Mouse (Mus musculus) limb, embryonic 12.5 days (tissue): ENCODE results near the gene Chac2. TPM values are rescaled to one million over a fixed set of nuclear protein-coding genes. Genes with fewer than 3 reads are reported as not detected.

ENCODE experiments used
- ATAC-seq: fragments of 200-750 bp; cut with Nextera tagmentation; 2 replicates; pipeline ENCODE4 v1.8.0; 2017; ENCODE audit warnings: low read depth, moderate TSS enrichment; ENCODE audit not compliant: insufficient number of reproducible peaks, insufficient read depth, low FRiP score, low TSS enrichment
- H3K27ac ChIP-seq: fragments of 300-500 bp; sonication (generic); 2 replicates; pipeline ENCODE4 v1.5.1; 2016; ENCODE audit warnings: mild to moderate bottlenecking, moderate library complexity
- H3K27me3 ChIP-seq: fragments of 300-500 bp; sonication (generic); 2 replicates; pipeline ENCODE4 v1.6.1; 2016; ENCODE audit warnings: mild to moderate bottlenecking, moderate library complexity
- H3K36me3 ChIP-seq: fragments of 300-500 bp; sonication (generic); 2 replicates; pipeline ENCODE4 v1.6.1; 2016; ENCODE audit warnings: mild to moderate bottlenecking, moderate library complexity
- H3K4me1 ChIP-seq: fragments of 300-500 bp; sonication (generic); replicated peaks from 2 replicates; pipeline ENCODE4 v1.6.1; 2016
- H3K4me2 ChIP-seq: fragments of 300-500 bp; sonication (generic); 2 replicates; pipeline ENCODE4 v1.6.1; 2016; ENCODE audit warnings: mild to moderate bottlenecking, moderate library complexity
- H3K4me3 ChIP-seq: fragments of 300-500 bp; sonication (generic); replicated peaks from 2 replicates; pipeline ENCODE4 v1.5.1; 2016; ENCODE audit warnings: mild to moderate bottlenecking
- H3K9ac ChIP-seq: fragments of 300-500 bp; sonication (generic); replicated peaks from 2 replicates; pipeline ENCODE4 v1.6.1; 2016; ENCODE audit warnings: mild to moderate bottlenecking, moderate library complexity
- H3K9me3 ChIP-seq: fragments of 300-500 bp; sonication (generic); 2 replicates; pipeline ENCODE4 v1.6.1; 2016; ENCODE audit warnings: mild to moderate bottlenecking, moderate library complexity
- WGBS: fragments of 180-500 bp; shearing (Covaris S2); methylation state at CpG from one replicate; pipeline ENCODE4 v1.1.7; 2016; 5-methylcytosine and 5-hydroxymethylcytosine counted together
- polyA plus RNA-seq: library from polyadenylated mRNA; unstranded; fragments of >200 nt; fragmentation: Nextera tagmentation; extraction: Ambion mirVana; gene quantifications from 2 replicates; pipeline ENCODE4 v1.2.1, GENCODE M21; 2016

The Chac2 gene
- polyA plus RNA-seq, 1 experiment from 2014 or later = 12.5 TPM

DNA sequence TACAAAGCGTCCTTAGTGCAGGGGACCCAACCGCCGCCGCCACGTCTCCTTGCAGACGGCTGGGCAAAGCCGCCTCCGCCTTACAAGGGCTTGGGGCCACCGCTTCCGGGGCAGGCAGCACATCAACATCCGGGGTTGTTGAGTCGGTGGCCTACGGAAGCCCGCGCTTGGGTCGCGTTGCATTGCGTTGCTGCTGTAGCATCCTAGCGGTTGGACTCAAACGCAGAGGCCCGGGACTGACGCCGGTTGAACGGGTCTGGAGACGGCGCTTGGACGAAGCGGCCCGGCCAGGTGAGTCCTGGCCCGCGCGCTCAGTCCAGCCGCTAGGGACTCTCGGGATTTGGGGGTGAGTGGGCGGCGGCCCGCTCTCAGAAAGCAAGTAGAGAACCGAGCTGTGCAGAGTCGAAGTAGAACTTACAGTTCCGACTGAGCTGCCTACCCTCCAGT lies 31.8 kb downstream of the Chac2 start, which contains the start of gene Erlec1:
Erlec1 (minus strand) TSS at position 57 of the 447 bp plus-strand sequence.
- H3K4me2 ChIP-seq = peak within 1 kb of the TSS; percentile 73
- no peaks in the 10 kb centered on the region for H3K27me3 ChIP-seq
- peak; percentile 97 for ATAC-seq
- H3K36me3 ChIP-seq = peaks cover 40% of the 10 kb centered on the region
- peak within 1 kb of the TSS; percentile 88 for H3K9ac ChIP-seq
- peak within 1 kb of the TSS; percentile 74 for H3K4me3 ChIP-seq
- H3K9me3 ChIP-seq = peaks cover 23% of the 10 kb centered on the region; the same call in 1 of the 2 replicates
- peak within 1 kb of the TSS; percentile 83 for H3K27ac ChIP-seq
- 1% methylated on average over 40 of the region's 40 CpGs for WGBS
- H3K4me1 ChIP-seq = peaks cover 7% of the 10 kb centered on the region; the same call in 1 of the 2 replicates

DNA sequence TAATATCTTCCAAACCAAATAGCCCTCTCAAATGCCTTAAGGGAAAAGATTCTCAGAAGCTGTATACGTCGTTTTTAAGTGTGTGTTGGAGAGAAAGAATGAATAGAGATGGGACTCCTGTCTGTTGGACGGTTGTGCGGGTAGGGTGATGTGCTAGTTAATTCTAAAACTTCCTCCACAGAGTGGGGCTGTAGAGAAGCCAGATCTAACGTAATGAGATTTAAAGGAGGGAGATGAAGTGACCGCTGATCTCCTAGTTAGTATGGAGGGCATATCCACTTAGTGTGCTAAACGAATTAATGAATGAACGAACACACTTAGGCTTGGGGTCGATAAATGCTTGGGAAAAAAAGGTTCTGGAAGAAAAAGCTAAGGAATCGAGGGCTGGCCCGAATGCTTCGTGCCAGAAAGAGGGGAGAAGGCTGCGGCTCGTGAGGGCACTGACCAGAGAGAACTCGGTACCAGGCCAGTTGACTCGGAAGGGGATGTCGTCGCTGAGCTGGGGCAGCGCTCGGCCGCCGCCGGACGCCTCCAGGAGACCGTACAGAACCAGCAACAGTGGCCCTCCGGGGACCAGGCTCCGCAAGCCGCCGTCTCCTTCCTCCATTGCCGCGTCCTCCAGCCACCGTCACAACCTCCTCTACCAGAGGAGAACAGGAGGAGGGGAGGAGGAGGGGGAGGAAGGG lies 32.5 kb downstream of the Chac2 start:
- Histone ChIP-seq H3K4me2 (peak overlapping the region; percentile 73), H3K27ac (peak overlapping the region; percentile 83), H3K9me3 (peaks cover 17% of the 10 kb centered on the region; the same call in 1 of the 2 replicates), H3K27me3 (no peaks in the 10 kb centered on the region), H3K4me1 (peaks cover 7% of the 10 kb centered on the region; the same call in 1 of the 2 replicates), H3K36me3 (peaks cover 47% of the 10 kb centered on the region), H3K4me3 (peak overlapping the region; percentile 74), H3K9ac (peak overlapping the region; percentile 88)
- 3% methylated on average over 29 of the region's 32 CpGs for WGBS
- peak; percentile 85 for ATAC-seq

DNA sequence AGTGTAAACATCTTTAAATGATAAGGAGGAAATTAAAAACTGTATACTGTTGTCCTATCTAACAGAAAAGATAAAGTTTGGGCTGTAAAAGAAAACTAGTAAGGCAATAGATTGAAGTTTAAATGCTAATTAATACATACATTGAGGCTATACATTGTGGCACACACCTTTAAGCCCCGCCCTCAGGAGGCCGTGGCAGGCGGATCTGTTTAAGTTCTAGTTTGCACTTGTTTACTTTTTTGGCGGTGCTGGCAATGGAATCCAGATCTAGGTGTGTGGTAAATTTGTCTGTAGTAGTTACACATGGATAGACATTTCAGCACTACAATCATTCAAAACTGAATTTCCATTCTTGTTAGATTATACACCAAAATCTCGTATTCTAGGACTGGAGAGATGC lies 33.3 kb downstream of the Chac2 start:
- H3K27me3 ChIP-seq = no peaks in the 10 kb centered on the region
- H3K27ac ChIP-seq = no peak overlapping the region
- WGBS = 64% methylated on average over 5 of the region's 5 CpGs
- peak overlapping the region; percentile 88; the same call in 1 of the 2 replicates for H3K9ac ChIP-seq
- H3K4me3 ChIP-seq = peak overlapping the region; percentile 74
- H3K4me1 ChIP-seq = peaks cover 7% of the 10 kb centered on the region; the same call in 1 of the 2 replicates
- peaks cover 52% of the 10 kb centered on the region for H3K36me3 ChIP-seq
- H3K4me2 ChIP-seq = peak overlapping the region; percentile 73
- H3K9me3 ChIP-seq = peaks cover 14% of the 10 kb centered on the region; the same call in 1 of the 2 replicates
- no peak for ATAC-seq

DNA sequence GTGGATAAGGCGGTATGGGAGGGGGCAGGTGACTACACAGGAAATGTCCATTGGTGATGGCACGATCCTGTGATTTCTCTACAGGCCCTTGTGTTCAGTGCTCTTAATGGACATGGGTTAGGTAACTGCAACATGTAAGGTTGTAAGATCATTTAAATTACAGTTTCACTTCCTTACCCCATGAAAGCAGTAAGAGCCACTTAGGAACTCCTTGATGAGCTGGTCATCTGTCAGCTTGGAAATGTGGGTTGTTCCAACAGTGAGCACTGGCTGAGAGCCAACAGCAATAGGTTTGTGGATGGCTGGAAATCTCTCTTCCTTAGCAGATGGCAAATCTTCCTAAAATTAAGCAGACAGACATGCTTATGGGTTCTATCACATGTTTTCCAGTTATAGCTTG lies 42.6 kb downstream of the Chac2 start:
- no peaks in the 10 kb centered on the region for H3K27me3 ChIP-seq
- H3K4me1 ChIP-seq = no peaks in the 10 kb centered on the region
- H3K4me2 ChIP-seq = no peak overlapping the region
- no peak overlapping the region for H3K4me3 ChIP-seq
- H3K36me3 ChIP-seq = peaks cover 71% of the 10 kb centered on the region
- H3K9ac ChIP-seq = no peak overlapping the region
- WGBS = 95% methylated on average over 2 of the region's 2 CpGs
- ATAC-seq = no peak
- H3K27ac ChIP-seq = no peak overlapping the region
- no peaks in the 10 kb centered on the region for H3K9me3 ChIP-seq

DNA sequence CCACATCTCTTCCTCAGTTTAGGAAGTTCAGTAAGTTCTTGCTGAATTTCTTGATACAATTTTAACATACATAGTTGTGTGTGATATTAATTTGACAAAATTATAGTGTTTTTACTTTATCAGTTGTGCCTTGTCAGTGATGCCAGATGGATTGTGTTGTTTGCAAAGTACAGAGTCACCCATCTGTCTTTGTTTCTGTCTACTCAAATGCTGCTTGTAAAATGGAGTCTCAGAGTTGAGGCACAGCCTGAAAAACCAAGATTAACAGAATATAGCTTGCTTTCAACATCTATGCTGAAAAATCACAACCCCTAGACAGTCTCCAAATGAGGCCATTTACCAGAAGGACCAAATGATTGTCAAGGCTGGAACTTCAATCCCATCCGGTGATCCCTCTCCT lies 57.7 kb downstream of the Chac2 start:
- H3K9me3 ChIP-seq = no peaks in the 10 kb centered on the region
- no peak overlapping the region for H3K27ac ChIP-seq
- no peaks in the 10 kb centered on the region for H3K4me1 ChIP-seq
- WGBS = 88% methylated on average over 1 of the region's 1 CpGs
- ATAC-seq = no peak
- no peaks in the 10 kb centered on the region for H3K27me3 ChIP-seq
- H3K36me3 ChIP-seq = peaks cover 65% of the 10 kb centered on the region
- H3K4me2 ChIP-seq = no peak overlapping the region
- no peak overlapping the region for H3K9ac ChIP-seq
- no peak overlapping the region for H3K4me3 ChIP-seq

DNA sequence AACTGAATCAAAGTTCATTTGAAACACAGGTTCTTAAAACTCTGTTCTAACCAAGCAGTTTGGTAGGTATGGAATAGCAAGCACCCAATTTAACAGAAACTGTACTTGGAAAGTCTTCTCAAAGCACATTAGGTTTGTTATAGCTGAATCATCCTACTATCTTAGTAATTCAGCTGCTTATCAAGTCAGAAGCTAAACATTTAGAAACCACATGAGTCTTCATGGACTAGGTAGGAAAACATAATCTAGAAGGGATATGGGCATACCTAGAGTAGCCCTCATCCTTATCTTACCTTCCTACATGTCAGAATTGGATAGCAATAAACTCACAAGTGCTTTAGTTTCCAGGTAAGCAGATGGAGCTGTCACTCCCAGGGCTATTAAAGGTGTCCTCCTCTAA lies 58.1 kb downstream of the Chac2 start:
- no peaks in the 10 kb centered on the region for H3K4me1 ChIP-seq
- no peaks in the 10 kb centered on the region for H3K9me3 ChIP-seq
- H3K27ac ChIP-seq = no peak overlapping the region
- H3K27me3 ChIP-seq = no peaks in the 10 kb centered on the region
- no peak for ATAC-seq
- H3K9ac ChIP-seq = no peak overlapping the region
- H3K36me3 ChIP-seq = peaks cover 69% of the 10 kb centered on the region
- H3K4me3 ChIP-seq = no peak overlapping the region
- no peak overlapping the region for H3K4me2 ChIP-seq

Other genes starting within 250 kb of the Chac2 start
- gene Psme4, start 214.6 kb downstream of the Chac2 start, polyA plus RNA-seq = 31.2 and 33.1 TPM in 2 replicates
- 0.38 and 0.52 TPM in 2 replicates for gene Gpr75, start 101.0 kb downstream of the Chac2 start, polyA plus RNA-seq
- 33.4 and 39.3 TPM in 2 replicates for gene Asb3, start 100.9 kb downstream of the Chac2 start, polyA plus RNA-seq
- gene Erlec1, start 32.0 kb downstream of the Chac2 start, polyA plus RNA-seq = 10.8 and 10.9 TPM in 2 replicates
- not detected in 2 replicates for gene Gm17332, start 196.1 kb upstream of the Chac2 start, polyA plus RNA-seq